Mouse (Mus musculus): ENCODE data around the gene Zfp784.

GRCm38 (mm10) chr7:5052438-5052837 lies 14.2 kb upstream of the Zfp784 start:
- no peak for TF ChIP-seq CTCF (conservative IDR thresholded peaks at IDR 0.05; ENCODE audit: insufficient read depth, insufficient read length, low read depth, low read length)
- no peak for TF ChIP-seq POLR2A (IDR thresholded peaks at IDR 0.05; ENCODE audit: low read depth, low read length)
